Mouse (Mus musculus): ENCODE measurements at regions not wholly inside any gene's neighbourhood (a gene's known extent, or its start where the extent isn't known, plus 50 kb on each side); places are given as distances from the start of the nearest gene placed in this dataset.
"Not testable (repeated sequence)": the region's sequence is repeated elsewhere in the genome, so short reads cannot be mapped to it uniquely, and the experiment has no call there.

GRCm38 (mm10) chr1:114641215-114641614, 1043.3 kb upstream of the Cntnap5a start:
- CTCF ChIA-PET: no interaction called here
- no peak for ATAC-seq
- no peak for TF ChIP-seq CTCF (IDR thresholded peaks at IDR 0.05)
- no peak for DNase-seq (ENCODE audit: low read depth, low spot score)
- H3K27me3 ChIP-seq: no peaks in the 10 kb centered on the region
- in situ Hi-C loops (cut with MboI; ENCODE audit: low pct_unique_long_range_greater_than_20kb): no loop called here
- POLR2A ChIA-PET: no interaction called here

GRCm38 (mm10) chr1:114641854-114642253, 1042.7 kb upstream of the Cntnap5a start:
- in situ Hi-C loops (cut with MboI; ENCODE audit: low pct_unique_long_range_greater_than_20kb); H3K27me3 ChIP-seq; DNase-seq (ENCODE audit: low read depth, low spot score); POLR2A ChIA-PET; ATAC-seq; CTCF ChIA-PET: not testable (repeated sequence)

- in situ Hi-C loops (cut with MboI; ENCODE audit: low pct_unique_long_range_greater_than_20kb): no loop called here
- no peaks in the 10 kb centered on the region for H3K27me3 ChIP-seq
- ChIA-PET POLR2A (no interaction called here), CTCF (no interaction called here)
- peak; percentile 98 for ATAC-seq
- TF ChIP-seq CTCF (IDR thresholded peaks at IDR 0.05): no peak
- DNase-seq (ENCODE audit: low read depth, low spot score): peak; percentile 66
These were observed 1010.6 kb upstream of the Cntnap5a start for GRCm38 (mm10) chr1:114673954-114674353.

GRCm38 (mm10) chr1:114681258-114681657, 1003.3 kb upstream of the Cntnap5a start:
- DNase-seq (ENCODE audit: low read depth, low spot score): no peak
- ChIA-PET POLR2A (no interaction called here), CTCF (no interaction called here)
- H3K27me3 ChIP-seq: no peaks in the 10 kb centered on the region
- in situ Hi-C loops (cut with MboI; ENCODE audit: low pct_unique_long_range_greater_than_20kb): no loop called here
- no peak for ATAC-seq
- TF ChIP-seq CTCF (IDR thresholded peaks at IDR 0.05): no peak

GRCm38 (mm10) chr1:114721142-114721541, 963.4 kb upstream of the Cntnap5a start:
- H3K27me3 ChIP-seq: no peaks in the 10 kb centered on the region
- ATAC-seq (no peak), DNase-seq (ENCODE audit: low read depth, low spot score) (no peak)
- TF ChIP-seq CTCF (IDR thresholded peaks at IDR 0.05): no peak
- POLR2A ChIA-PET: no interaction called here
- in situ Hi-C loops (cut with MboI; ENCODE audit: low pct_unique_long_range_greater_than_20kb): no loop called here
- CTCF ChIA-PET: no interaction called here

- in situ Hi-C loops (cut with MboI; ENCODE audit: low pct_unique_long_range_greater_than_20kb): no loop called here
- H3K27me3 ChIP-seq: peaks cover 4% of the 10 kb centered on the region
- POLR2A ChIA-PET: no interaction called here
- no peak for TF ChIP-seq CTCF (IDR thresholded peaks at IDR 0.05)
- ATAC-seq (no peak), DNase-seq (ENCODE audit: low read depth, low spot score) (no peak)
- CTCF ChIA-PET: interaction anchor here (1.1 kb wide), 1 partner anchor 10 kb away, joined by 3 read pairs; no protein-coding TSS in a partner anchor
These were observed 955.4 kb upstream of the Cntnap5a start for GRCm38 (mm10) chr1:114729167-114729566.
